Mouse (Mus musculus): ENCODE measurements around the gene Sh3rf3.

DNA sequence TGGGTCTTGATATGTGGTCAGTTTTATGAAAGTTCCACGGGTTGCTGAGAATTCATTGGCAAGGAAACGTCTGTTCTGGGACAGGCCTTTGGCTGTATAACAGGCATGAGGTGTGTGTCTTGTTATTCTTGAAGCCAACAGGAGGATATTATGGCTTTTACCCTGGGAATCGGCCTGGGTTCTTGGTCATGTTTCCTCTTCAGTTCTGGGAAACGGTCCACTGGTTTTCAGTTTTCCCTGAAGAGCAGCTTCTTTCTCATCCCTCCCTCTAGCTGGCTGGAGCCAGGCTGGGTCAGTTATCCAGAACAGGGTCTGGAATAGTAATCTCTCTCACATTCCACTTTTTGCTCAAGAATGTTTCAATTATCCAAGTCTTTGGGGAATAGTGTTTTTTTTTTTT is 147.0 kb downstream of the Sh3rf3 start:
- TF ChIP-seq POLR2A (IDR thresholded peaks at IDR 0.05; ENCODE audit: low read depth, low read length) (no peak), CTCF (IDR thresholded peaks at IDR 0.05; ENCODE audit: borderline replicate concordance, insufficient read depth, low read length) (no peak)
